Mouse (Mus musculus) retina, adult 2 months (tissue): ENCODE data around the gene Ppp1r16b.

Experiments used
- DNase-seq: peaks from one replicate; pipeline ENCODE4 v3.0.0-alpha.2; 2012; ENCODE audit warnings: low read depth, low spot score

Ppp1r16b gene

DNA sequence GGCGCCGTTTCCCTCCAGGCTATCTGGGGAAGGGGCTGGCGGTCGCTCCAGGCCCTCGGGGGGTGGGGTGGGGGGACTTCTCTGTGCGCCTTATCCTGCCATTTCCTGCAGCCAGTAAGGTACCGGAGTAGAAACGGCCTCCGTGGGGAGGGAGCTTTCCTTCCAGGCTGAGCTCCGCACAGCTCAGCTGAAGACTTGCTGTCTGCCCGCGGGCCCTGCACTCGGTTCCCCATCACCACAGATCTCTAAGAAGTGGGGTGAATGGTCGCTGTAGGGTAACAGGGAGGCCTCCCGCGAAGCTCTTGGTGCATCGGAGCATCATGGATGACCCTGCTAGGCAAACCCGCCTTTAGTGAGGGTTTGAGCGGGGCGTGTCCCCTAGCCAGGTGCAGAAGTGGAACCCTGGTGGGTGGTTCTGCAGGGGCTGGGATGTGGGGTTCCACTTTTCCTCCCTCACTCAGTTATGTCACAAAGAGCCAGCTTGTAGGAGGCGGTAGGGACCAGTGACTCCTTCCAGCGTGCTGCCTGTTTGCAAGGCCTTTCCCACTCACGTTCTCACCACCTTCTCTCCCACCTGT, 3.3 kb downstream of the Ppp1r16b start:
- no peak for DNase-seq

DNA sequence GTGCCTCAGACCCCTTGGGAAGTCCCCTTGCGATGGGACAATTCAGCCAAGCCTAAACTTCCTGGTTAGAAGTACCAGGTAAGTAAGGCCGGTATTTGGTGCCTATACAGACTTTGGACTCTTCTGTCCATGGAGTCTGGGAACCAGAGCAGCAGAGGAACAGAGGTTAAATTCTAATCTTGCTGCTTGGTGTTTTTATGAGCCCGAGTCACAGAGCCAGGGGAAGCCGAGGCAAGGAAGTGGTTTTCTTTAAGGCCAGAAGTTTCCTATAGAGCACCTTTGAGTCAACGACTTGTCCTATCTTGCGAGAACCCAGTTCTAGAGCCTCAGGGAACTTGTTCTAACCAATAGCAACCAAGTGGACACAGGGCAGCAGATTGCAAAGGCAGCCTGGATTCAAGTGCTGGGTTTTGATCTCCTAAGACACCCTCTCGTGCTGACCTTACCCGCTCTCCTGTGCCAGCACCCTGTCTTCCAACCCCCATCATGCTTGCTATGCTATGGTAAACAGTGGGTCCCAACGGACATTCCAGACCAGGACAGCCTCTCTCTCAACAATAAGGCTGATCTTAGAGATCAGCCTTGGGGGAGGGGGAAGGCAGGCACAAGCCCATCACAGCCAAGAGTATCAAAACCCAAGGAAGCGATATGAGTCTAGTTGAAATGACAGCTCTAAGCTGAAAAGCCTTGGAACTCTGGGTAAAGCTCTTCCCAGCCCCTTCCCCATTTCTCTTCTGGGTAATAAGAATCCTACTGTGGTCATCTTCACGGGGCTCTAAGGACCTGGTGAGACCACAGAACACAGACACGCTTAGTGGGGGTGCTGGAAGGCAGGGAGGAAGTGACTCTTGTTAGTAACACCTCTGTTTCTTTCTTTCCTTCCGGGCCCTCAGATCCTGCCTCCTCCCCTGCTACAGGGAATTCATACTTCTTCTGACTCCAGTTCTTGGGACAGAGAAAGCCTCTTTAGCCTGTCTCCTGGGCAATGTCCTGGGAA, 4.3 kb downstream of the Ppp1r16b start:
- no peak for DNase-seq

DNA sequence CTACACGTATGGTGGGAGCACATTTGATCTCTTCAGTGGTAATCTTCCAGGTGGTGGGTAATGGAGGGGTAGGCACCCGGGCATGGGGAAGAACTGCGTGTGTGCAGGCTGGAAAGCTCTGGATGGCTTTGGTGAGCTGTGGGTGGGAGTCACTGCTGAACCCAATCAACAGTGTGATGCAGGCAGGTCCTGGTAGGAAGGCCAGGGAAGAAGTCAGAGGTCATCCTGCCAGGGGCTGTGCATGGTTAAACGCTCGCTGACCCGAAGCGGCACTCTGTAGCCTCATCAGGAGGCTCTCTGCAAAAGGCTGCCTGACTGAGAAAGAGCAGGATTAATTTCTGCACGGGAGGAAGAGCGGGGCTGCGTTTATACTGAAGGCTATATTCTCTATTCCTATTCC, 5.4 kb downstream of the Ppp1r16b start:
- DNase-seq = no peak

DNA sequence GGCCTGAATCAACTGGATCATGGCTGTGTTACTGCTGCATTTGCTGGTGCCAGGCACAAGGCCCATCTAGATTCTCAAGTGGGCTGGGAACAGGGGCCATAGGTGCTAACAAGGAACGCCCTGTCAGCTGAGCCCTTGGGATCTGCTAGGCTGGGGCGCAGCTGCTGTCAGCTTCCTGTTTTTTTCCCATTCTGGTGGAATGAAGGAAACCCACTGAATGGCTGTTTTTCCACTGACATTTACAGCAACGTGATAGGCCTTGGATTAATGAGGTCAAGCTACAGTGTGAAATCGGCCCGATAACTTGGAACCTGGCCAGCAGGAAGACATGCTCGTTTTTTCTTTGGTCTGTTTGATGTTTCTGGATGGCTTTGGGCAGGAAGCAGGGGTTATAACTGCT, 7.6 kb downstream of the Ppp1r16b start:
- no peak for DNase-seq

DNA sequence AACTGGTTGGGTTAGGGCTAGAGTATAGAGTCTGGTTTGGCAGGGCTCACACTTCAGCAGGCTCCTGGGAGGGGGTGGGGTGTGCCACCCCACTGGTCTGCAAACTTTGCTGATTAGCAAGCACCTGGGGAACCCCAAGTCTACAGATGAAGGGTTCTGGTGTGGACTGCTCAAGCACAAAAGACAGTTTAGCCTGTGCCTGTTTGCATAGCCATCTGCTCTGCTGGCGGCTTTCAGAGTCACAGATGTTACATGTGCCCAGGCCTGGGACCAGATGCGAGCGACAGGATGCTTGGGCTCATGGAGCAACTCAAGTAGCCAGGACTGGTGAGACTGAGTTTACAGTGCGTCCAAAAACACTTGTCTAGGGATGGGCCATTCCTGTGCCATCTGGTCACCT, 8.3 kb downstream of the Ppp1r16b start:
- DNase-seq = no peak

DNA sequence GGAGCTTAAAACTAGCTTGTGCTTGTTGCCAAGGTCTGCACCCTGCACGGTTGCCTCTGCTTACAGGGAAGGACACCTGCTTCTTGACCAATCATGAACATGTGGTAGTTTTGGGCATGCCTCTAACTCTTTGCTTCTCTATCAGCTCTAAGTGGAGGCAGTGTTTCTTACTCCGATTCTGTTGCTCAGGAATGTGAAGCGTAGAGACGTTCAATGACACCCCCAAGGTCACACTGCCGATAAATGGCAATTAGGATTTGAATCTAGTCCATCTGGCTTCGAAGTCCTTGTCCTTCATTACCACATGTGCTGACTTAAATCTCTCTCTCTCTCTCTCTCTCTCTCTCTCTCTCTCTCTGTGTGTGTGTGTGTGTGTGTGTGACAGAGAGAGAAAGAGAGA, 8.9 kb downstream of the Ppp1r16b start:
- DNase-seq = no peak

DNA sequence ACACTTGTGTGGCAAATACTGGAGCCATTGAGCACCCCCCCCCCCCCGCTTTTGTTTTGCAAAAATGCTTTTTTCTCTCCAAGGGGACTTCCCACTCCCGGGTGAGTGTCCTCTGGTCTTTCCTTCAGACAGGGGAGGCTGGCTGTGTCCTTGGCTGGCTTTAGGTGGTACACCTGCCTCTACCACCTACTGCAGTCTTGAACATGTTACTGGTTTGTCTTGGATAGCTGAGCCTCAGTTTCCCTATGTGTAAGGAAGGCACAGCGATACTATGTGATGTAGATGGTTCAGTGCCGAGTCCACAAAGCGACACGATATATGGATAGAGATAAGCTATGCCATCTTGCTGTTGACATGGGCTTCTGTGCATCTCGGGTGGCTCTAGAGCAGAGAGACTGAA, 9.6 kb downstream of the Ppp1r16b start:
- no peak for DNase-seq

DNA sequence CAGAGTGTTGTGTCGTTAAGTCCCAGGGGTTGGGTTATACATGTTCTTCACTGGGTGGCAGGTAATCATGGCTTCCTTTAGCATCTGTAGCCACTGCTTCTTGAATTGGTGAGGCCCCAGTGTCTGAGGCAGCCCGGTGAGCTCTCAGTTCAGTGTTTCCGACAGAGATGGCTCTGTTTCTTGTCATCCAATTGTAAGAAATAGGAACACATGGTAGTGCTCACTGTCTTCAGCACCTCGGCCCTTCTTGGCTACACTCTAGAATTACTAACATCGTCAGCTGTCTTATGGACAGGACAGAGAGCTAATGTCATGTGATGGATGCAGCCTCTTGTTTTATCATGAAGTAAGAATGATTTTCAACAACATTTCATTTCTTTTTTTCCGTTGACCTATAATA, 10.0 kb downstream of the Ppp1r16b start:
- no peak for DNase-seq

DNA sequence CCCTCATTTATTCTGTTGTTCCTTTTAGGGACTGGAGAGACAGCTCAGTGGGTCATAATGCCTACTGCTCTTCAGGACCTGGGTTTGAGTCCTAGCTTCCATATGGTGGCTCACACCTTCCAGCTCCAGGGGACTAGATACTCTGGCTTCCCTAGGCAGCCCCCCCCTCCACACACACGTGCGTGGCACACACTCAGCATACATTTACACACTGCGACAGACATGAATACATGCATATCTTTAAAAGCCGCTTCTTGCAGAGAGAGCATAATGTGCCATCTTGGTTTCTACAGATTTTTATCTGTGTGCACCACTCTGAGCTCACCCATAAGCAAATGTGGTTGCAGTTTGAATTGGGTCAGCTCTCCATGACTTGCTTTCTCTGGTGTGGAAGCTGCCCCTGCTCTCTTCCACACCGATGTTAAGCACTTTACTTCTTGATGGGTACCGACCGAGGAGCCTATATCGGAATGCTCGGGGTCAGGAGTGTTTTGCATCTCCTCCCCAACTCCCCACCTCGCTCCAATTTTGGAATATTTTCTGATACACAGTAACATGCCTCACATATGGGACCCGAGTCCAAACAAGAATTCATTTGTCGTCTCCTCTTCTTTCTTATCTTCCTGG, 10.8 kb downstream of the Ppp1r16b start:
- DNase-seq = no peak

DNA sequence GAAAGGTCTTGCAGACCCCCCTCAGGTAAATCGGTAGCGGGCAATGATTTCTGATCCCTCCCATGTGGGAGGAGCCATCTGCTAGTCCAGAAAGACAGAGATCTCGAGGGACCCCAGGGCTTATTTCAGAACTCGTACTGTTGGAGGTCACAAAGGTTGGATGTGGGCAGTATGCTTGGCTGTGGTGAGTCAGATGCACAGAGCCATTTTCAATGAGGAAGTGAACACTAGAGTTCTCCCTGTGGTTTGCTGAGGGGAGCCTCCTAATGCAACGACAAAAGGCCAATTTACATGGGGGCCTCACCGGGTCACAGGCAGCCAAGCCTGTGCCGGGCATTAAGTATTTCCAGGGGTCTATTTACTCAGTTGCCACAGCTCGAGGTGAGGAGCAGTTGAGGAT, 12.7 kb downstream of the Ppp1r16b start:
- no peak for DNase-seq

DNA sequence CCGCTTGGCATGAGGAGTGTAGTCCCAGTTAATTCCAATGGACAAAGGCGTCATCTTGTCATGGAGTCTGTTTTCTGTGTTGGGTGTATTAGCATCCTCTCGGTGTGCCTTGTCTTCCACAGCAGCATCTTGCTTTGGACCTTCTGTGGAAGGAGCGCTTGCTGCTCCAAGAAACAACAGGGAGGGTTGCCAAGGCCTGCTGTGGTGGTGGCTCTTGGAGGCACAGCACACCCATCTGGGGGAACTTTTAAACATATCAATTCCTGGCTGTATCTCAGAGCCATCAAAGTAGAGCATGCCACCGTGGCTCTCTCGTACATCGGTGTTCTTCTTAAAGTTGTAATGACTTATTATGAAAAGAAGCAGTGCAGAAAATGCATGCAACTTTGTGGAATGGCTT, 13.9 kb downstream of the Ppp1r16b start:
- DNase-seq = no peak

DNA sequence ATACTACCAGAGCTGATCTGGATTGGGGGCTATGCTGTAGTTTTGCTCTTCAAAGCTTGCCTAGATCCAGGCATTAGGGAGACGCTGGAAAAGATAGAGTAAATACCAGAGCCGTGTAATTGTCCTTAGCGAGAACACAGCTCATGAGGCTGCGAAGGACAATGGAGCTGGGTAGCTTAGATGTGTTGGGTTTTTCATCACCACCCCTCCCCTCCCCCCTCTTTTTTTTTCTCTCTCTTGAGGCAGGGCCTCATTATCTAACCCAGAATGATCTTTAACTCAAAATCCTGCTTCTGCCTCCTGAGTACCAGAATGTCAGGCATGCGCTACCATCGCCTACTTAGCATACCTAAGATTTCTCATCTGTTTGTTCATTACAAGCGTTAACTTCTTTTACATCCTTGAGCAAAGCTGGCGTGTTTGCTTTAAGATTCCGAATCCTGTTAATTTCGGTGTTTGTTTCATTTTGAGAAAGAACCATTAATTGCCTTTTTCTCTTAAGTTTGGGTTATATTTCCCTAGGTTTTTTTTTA, 15.2 kb downstream of the Ppp1r16b start:
- DNase-seq = no peak

DNA sequence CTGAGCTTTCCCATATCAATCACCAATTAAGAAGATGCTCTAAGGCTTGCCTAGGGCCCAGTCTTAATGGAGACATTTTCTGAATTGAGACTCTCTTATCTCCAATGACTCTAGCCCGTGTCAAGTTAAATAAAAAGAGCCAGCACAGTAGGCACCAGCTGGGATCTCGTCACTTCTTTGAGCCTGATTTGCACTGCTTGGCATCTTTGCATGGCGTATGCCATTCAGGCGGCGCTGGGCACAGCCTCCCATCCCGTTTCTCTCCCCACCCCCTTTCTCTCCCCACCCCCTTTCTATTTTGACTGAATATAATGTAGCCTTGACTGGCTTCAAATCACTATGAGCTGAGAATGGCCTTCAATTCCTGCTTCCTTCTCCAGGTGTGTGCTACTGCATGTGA, 16.5 kb downstream of the Ppp1r16b start:
- no peak for DNase-seq

DNA sequence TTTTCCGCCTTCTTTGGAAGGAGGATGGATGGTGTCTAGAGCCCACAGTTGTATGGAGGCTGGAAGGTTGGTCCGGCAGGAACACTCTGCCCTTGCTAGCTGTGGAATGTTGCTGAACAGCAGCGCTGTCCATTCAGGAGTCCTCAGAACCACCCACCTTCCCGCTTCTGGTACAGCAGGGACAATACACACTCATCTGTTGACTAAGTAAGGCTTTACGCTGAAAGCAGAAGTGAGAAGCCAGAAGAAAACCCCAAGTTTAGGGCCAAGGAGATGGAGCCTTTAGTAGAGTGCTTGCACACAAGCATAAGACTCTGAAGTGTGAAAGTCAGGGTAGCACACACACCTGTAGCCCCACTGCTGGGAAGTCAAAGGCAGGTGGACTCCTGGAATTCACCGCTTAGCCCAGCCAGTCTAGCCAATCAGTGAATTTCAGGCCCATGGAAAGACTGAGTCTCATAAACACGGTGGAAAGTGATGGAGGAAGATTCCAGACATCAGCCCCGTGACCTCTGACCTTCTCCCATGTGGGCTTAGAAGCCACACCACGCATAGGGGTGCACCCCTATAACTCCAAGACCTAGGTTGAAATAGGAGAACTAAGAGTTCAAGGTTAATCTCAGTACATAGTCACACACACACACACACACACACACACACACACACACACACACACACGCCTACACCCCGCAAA, 17.3 kb downstream of the Ppp1r16b start:
- DNase-seq = no peak

DNA sequence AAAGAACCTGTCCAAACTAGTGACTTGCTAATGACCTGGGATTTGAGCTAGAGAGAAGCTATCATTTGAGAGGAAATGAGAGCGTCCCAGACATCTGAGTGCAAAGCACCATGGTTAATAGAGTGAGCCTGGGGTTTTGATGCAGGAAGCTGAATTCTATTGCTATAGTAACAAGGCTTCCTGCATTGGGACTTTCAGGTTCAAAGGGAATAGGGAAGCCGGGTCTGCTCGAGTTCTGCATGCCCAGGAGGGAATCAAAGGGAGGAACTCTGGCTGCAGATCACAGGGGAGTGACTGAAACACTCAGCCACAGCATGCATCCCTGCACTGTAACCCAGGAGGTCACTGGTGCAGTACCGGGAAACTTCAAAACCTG, 17.8 kb downstream of the Ppp1r16b start:
- no peak for DNase-seq

DNA sequence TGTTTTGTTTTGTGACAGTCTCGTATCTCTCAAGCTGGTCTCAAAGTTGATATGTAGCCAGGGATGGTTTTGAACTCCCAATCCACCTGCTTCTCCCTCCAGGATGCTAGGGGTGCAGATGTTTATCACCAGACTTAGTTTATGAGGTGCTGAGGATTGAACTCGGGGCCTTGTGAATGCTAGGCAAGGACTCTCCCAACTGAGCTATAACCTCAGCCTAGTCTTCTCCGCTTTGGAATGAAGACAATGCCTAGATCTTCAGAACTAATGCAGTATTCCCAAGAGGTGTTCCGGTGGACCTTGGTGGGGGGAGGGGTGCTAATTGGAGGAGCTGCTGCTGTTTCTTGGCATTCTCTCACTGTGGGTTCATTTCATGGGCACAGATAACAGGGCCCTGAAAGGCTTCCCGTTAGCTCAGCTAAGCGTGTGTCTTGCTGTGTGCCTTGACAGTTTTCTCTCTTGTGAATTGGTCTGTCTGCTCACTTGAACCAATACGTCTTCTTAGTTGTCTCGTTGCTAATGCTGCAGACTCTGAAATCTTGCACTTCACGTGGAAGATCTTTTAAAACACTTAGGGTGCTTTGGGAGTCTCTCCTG, 19.1 kb downstream of the Ppp1r16b start:
- DNase-seq = no peak

DNA sequence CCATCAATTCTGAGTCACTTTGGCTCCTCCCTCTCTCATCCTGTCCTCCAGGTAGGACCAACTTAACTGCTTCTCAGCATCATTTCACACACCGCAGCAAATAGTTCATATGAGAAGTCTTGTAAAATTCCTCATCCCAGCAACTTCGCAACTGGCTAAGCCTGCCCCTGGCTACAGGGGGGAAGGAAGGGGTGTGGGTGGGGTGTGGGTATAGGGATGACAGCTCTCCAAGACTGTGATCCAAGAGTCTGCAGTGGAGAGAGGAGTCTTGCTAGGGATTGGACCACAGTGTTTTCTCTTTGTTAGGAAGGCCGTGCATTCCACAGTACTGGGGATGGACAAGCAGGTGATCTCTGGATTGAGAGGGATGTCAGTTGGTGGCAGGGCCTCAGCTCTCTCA, 19.7 kb downstream of the Ppp1r16b start:
- DNase-seq = no peak

DNA sequence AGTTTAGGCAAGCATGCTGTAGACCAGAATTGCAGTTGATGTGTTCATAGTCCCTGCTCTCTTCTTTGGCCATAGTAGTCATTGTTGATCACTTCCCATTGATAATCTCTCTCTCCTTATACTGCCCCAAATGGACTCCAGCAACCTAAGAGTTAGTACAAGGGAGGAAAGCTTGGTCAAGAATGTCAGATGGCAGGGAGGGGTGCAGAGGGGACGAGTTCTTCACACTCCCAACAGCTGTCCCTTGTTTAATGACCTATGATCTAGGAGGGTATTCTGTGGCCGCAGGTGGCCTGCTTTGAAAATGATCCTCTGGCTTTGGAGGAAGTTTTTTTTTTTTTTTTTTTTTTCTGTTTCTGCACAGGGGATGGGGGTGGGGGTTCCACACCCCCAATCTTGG, 21.2 kb downstream of the Ppp1r16b start:
- DNase-seq = no peak

DNA sequence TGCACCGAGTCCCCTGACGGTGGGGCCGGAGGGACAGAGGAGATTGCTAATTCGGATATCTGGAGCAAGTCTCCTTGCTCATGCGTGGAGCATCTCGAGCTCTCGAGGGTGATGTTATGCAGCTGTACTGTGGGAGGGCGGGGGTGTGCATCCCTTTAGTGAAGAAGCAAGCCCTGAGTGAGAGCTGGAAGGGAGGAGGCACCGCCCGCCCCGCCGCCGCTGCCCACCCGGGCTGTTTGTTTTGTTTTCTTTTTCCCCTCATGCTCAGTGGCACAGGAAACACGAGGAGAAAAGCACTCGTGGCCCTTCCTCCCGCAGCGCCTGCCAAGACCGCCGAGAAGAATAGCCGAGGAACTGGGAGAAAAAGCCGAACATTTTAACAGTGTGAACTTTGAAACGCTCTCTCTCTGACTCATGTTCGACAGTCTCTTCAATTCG, 22.6 kb downstream of the Ppp1r16b start:
- DNase-seq = no peak

DNA sequence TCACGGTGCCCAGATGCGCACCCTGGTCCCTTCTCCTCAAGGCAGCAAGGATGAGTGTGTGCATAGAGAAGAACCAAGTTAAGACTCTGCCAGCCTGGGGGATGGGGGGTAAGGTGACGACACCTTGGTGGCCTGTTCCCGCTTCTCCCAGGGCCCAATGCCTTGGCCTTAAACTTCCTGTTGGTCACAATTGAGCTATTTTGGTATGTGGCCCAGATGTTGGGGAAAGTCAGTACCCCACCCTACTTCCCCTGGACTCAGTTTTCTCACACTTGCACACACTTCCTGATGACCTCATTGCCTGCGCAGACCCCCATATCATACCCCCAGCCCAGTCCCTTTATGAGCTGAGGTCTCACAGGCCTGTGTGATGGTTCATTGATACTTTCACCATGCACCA, 23.9 kb downstream of the Ppp1r16b start:
- no peak for DNase-seq

DNA sequence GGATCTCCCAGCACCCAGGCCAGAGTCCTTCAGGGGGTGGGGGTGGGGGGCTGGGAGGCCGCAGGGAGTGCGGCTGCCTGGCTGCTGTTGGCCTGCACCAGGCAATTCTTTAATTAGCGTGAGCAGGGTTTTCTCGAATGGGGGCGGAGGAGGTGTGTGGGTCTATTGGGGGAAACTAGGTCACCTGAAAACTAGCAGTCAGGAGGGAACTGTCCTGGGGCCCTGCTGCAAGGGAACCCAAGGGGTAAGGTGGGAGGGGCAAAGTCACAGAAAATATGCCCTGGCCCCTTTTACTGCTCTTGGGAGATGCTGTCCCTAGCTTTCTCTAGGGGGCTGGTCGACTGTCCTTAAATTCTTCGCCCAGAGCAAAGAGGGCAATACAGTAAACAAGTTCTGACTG, 24.4 kb downstream of the Ppp1r16b start:
- DNase-seq = no peak

DNA sequence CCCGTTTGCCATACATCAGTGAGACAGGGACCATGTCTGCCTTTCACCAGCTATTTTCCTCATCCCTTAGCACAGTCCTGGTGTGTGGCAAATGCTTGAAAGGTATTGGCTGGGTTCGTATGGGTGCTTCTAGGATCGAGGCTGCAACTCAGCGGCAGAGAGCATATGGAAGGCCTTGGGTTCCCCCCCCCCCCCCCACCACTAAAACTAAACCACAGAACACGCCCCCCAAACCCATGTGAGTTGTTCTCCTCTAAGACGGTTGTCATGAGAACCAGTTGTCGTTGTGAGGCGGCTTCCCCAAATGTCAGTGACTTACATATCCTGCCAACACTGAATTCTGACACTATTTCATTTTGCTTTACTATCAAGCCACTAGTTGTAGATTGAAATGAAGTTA, 24.9 kb downstream of the Ppp1r16b start:
- DNase-seq = no peak
